Mouse (Mus musculus) liver (tissue): Measurements from ENCODE around the gene Gm19402.

Source experiments
- DNase-seq: peaks from one replicate; pipeline ENCODE4 v3.0.0-alpha.2; 2020; ENCODE audit warnings: mixed read lengths

Gm19402 gene

DNA sequence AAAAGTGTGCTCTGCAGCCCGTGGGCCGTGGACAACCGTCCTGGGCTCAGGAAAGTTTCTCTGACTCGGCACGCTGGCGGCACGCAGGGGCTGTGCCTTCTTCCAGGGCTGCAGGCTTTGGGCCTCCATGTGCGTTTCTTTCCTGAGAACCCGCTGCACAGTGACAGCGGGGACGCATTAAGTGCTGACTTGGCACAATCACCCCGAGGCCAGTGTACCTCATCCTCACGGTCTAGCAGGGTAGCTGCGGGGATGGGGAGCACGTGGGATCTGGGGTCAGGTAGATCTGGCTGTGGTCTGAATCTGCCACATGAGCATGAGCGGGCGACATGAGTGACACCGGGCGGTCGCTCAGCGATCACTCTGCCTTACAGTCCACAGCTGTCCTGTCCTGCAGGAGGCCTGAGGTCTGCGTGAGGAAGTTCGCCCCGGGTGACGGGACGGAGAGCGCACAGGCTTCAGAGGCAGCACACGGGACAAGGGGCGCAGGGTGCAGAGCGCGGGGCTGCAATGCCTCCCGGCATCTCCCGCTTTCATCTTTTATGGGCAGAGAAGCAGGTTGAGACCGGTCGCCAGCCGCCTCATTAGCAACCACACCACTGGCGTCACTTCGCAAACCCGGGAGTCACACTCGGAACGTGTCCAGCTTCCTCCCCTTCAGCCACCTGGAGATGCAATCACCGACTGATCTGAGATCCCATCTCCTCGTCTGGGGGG lies 26.4 kb downstream of the Gm19402 start:
- DNase-seq = no peak

DNA sequence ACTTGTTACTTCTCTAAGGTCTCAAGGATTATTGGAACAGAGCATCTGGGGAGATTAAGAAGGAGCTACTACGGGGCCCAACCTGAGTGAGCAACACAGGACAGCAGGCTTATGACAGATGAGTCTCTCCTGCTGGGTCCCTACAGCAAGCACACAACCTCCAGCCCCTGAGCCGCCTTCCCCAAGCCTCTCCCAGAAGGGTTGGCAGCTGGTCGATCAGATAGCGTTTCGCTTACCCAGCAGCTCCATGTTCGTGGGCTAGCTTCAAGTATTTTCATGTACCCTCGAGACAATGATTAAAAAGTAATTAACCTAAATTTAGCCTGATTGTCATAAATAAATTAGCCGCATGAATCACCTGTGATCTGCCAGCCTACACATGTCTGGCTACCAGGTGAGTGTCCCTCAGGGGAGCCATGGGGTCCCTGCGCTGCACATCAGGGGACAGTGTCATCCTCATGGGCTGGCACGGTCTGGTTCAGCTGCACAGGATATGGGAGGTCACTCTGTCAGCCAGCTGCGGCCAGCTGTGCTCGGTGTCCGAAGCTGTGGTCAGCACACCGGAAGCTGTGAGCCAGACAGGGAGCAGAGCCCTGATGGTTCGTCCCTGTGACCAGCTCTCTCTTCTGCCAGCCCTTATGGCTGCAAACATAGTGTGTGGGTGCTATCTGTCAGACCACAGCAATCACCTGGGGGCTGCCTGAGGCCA lies 32.1 kb downstream of the Gm19402 start:
- no peak for DNase-seq

DNA sequence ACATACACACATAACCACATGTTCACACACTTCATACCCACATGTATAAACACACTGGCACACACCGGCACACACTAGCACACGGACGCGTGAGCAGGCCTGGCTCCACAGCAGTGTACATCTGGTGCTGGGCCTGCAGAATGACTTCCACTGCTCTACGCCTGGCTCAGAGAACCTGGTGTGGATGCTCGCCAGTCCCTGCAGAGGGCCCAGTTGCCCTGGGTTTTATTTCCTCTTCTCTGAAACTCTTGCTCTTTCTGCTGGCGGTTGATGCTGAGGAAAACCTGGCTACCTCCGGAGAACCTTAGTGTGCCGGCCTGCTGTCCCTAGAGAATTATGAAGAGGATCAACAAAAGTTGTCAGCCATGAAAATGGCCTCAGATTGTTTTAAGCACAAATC lies 38.5 kb downstream of the Gm19402 start:
- no peak for DNase-seq

DNA sequence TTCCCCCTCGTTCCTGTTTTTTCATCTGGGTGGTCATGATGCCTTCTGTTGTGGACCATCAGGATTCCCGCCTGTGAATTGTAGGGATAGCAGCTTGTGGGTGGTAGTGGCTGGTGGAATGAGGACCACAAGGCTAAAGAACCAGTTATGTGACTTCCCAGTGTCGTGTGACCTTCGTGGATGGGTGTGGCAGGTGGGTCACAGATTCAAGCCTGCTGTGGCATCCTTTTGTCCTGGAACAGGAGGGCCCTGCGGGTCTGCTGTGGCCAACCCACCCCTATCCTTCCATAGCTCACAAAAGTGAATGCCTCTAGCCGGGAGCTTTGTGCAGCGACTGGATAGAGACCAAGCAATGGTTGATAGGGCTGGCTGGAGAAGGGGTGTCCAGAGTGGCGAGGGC lies 42.7 kb downstream of the Gm19402 start:
- DNase-seq = no peak

DNA sequence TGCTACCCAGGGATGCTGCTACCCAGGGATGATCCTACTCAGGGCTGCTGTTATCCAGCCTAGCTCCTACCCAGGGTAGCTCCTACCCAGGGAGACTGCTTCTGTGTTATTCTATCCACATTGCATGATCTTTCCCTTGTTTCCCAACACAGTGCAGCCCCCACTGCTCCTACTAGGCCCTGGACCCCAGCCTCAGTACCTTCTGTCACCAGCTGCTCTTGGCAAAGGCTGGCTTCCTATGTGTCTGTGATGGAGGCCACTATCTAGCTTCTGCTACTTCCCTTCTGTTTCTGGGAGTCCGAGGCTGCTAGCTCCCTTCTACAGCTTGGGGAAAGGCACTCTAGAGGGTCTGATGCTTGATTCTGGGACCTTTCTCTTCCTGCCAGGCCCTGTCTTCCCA lies 43.1 kb downstream of the Gm19402 start:
- DNase-seq = no peak

DNA sequence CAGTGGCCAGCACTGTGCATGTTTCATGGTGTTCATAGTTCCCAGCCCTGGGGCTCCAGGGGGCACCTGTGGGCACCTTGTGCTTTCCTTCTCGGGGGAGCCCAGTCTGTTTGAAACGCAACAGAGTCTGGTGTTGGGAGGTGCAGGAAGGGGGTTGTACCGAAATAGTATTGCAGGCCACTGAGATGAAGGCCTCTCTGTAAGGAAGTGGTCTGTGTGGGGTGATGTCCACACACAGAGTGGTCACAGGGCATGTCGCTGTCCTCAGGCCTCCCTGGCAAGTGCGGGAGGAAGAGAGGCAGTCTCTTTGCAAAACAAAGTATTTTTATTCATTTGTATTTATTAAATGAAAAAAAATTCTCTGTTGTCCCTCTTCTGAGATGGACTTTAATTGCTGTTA lies 45.0 kb downstream of the Gm19402 start:
- DNase-seq = no peak

DNA sequence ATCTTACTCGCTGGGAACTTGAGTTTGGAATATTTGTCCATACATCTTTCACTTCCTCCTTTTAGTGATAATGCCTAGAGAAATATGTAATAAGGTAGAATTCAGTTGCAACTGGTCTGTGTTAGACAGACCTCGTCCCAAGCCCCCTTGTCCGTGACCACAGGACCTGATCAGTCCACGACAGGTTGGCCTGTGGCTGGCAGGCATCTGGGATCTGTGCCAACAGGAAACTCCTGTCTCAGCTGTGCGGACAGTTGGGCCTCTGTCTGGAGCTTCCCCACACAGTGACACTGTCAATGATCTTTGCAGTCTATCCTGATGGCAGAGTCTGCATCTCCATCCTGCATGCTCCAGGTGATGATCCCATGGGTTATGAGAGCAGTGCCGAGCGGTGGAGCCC lies 47.4 kb downstream of the Gm19402 start:
- DNase-seq = no peak
